Mouse (Mus musculus): Measurements from ENCODE around the gene Slc39a10.

DNA sequence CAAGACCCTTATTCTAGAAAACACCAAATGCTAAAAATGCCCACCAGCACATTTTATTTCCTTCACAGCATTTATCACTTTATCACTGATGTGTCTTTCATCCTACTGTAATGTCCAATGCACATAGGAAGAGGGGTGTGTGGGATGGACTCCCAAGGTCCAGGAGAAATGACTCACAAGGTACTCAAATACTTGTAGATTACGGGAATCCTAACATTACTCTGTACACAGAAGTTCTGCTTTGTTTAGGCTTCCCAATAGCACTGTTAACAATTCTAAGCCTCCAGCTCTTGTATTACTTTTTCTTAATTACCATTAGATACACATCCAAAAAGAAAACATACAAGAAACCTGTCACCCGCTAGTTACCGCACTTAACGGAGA is 40.4 kb downstream of the Slc39a10 start:
- no peak for TF ChIP-seq HCFC1 (IDR thresholded peaks at IDR 0.05; ENCODE audit: borderline replicate concordance, insufficient read depth, low read length)
- TF ChIP-seq ZC3H11A (IDR thresholded peaks at IDR 0.05; ENCODE audit: borderline replicate concordance, low read depth, low read length), result no peak
- no peak for TF ChIP-seq CHD2 (IDR thresholded peaks at IDR 0.05; ENCODE audit: low read depth, low read length)
